Mouse (Mus musculus) heart, embryonic 14.5 days (tissue): ENCODE results near the gene Abcb9. TPM values are rescaled to one million over a fixed set of nuclear protein-coding genes. Genes with fewer than 3 reads are reported as not detected.

Source experiments
- ATAC-seq: fragments of 200-750 bp; cut with Nextera tagmentation; 2 replicates; pipeline ENCODE4 v1.8.0; 2017; ENCODE audit warnings: low read depth, moderate TSS enrichment; ENCODE audit not compliant: insufficient number of reproducible peaks, insufficient read depth, low FRiP score
- H3K27ac ChIP-seq, 2 experiments: fragments of 200-500 bp in 1 of 2; fragments of 300-500 bp in 1 of 2; sonication (generic) in 1 of 2; replicated peaks in 1 of 2; 2 replicates each; pipeline ENCODE4 v1.5.1; 2012 to 2014; ENCODE audit warnings: low read depth in 2 of 2, low read length in 2 of 2, control low read depth in 1 of 2, mild to moderate bottlenecking in 1 of 2, mixed read lengths in 1 of 2; ENCODE audit not compliant: control insufficient read depth in 1 of 2, insufficient read depth in 1 of 2
- H3K27me3 ChIP-seq: fragments of 300-500 bp; sonication (generic); 2 replicates; pipeline ENCODE4 v1.6.1; 2014; ENCODE audit warnings: mild to moderate bottlenecking, low read length, control low read depth; ENCODE audit not compliant: control insufficient read depth, insufficient read depth
- H3K36me3 ChIP-seq: fragments of 300-500 bp; sonication (generic); 2 replicates; pipeline ENCODE4 v1.6.1; 2014; ENCODE audit warnings: mild to moderate bottlenecking, control low read depth, low read length, mixed read lengths; ENCODE audit not compliant: control insufficient read depth, insufficient read depth
- H3K4me1 ChIP-seq, 2 experiments: fragments of 200-500 bp in 1 of 2; fragments of 300-500 bp in 1 of 2; sonication (generic) in 1 of 2; 2 replicates each; pipeline ENCODE4 v1.6.1; 2012 to 2014; ENCODE audit warnings: low read length in 2 of 2, control low read depth in 1 of 2, mixed read lengths in 1 of 2; ENCODE audit not compliant: control insufficient read depth in 2 of 2, insufficient read depth in 2 of 2
- H3K4me2 ChIP-seq: fragments of 300-500 bp; sonication (generic); 2 replicates; pipeline ENCODE4 v1.6.1; 2014; ENCODE audit warnings: mild to moderate bottlenecking, low read length
- H3K4me3 ChIP-seq, 2 experiments: fragments of 200-500 bp in 1 of 2; fragments of 300-500 bp in 1 of 2; sonication (generic) in 1 of 2; 2 replicates each; pipeline ENCODE4 v1.5.1; 2012 to 2014; ENCODE audit warnings: low read length in 2 of 2, mild to moderate bottlenecking in 2 of 2, control low read depth in 1 of 2, low read depth in 1 of 2, moderate library complexity in 1 of 2; ENCODE audit not compliant: control insufficient read depth in 1 of 2, insufficient read depth in 1 of 2
- H3K9ac ChIP-seq: fragments of 300-500 bp; sonication (generic); 2 replicates; pipeline ENCODE4 v1.6.1; 2014; ENCODE audit warnings: mild to moderate bottlenecking, low read length
- H3K9me3 ChIP-seq: fragments of 300-500 bp; sonication (generic); 2 replicates; pipeline ENCODE4 v1.6.1; 2016; ENCODE audit warnings: low read length, control low read depth; ENCODE audit not compliant: control insufficient read depth
- WGBS: fragments of 180-500 bp; shearing (Covaris S2); extraction: QIAGEN DNeasy Blood & Tissue Kit; methylation state at CpG from one replicate; pipeline ENCODE4 v1.1.7; 2014; 5-methylcytosine and 5-hydroxymethylcytosine counted together
- polyA plus RNA-seq: library from polyadenylated mRNA; unstranded; fragments of >200 nt; fragmentation: Nextera tagmentation; extraction: Ambion mirVana; gene quantifications from 2 replicates; pipeline ENCODE4 v1.2.1, GENCODE M21; 2014

Abcb9 gene
- polyA plus RNA-seq, 1 experiment from 2014 or later: 0.97 TPM

GRCm38 (mm10) chr5:124082447-124082846 lies 13.2 kb downstream of the Abcb9 start:
- WGBS: 70% methylated on average over 10 of the region's 10 CpGs
- H3K27me3 ChIP-seq: 0 out of 2 replicates have a peak, but pooled peaks cover 4% of the 10 kb centered on the region
- no peak overlapping the region for H3K4me3 ChIP-seq
- peaks cover 0 to 8% of the 10 kb centered on the region in 2 experiments; a peak in 2 of 4 replicates for H3K4me1 ChIP-seq
- no peak for ATAC-seq
- H3K4me2 ChIP-seq: no peak overlapping the region
- no peaks in the 10 kb centered on the region for H3K36me3 ChIP-seq
- H3K9ac ChIP-seq: no peak overlapping the region
- H3K27ac ChIP-seq: no peak overlapping the region
- no peaks in the 10 kb centered on the region for H3K9me3 ChIP-seq

- 92% methylated on average over 17 of the region's 17 CpGs for WGBS
- no peak for ATAC-seq
Measured at GRCm38 (mm10) chr5:124079880-124080279, 15.7 kb downstream of the Abcb9 start.

GRCm38 (mm10) chr5:124078794-124079416 lies 16.7 kb downstream of the Abcb9 start:
- Histone ChIP-seq H3K4me3 (no peak overlapping the region), H3K4me2 (no peak overlapping the region), H3K9me3 (no peaks in the 10 kb centered on the region), H3K4me1 (peaks cover 14 to 16% of the 10 kb centered on the region in 2 experiments), H3K27ac (no peak overlapping the region), H3K36me3 (no peaks in the 10 kb centered on the region), H3K27me3 (0 out of 2 replicates have a peak, but pooled peaks cover 3% of the 10 kb centered on the region), H3K9ac (no peak overlapping the region)
- no peak for ATAC-seq
- WGBS: 69% methylated on average over 9 of the region's 9 CpGs

More at GRCm38 (mm10) chr5:124079880-124080279, 15.7 kb downstream of the Abcb9 start:
- Histone ChIP-seq H3K4me1 (peaks cover 7 to 12% of the 10 kb centered on the region in 2 experiments), H3K27ac (no peak overlapping the region), H3K27me3 (0 out of 2 replicates have a peak, but pooled peaks cover 7% of the 10 kb centered on the region), H3K36me3 (no peaks in the 10 kb centered on the region), H3K9ac (no peak overlapping the region; the same call in 1 of the 2 replicates), H3K4me2 (no peak overlapping the region), H3K4me3 (no peak overlapping the region), H3K9me3 (no peaks in the 10 kb centered on the region)

- H3K27ac ChIP-seq: no peak overlapping the region
- H3K4me1 ChIP-seq: peaks cover 18 to 21% of the 10 kb centered on the region in 2 experiments
- H3K27me3 ChIP-seq: 0 out of 2 replicates have a peak, but pooled peaks cover 3% of the 10 kb centered on the region
- H3K4me3 ChIP-seq: no peak overlapping the region
- ATAC-seq: no peak
- no peaks in the 10 kb centered on the region for H3K9me3 ChIP-seq
- H3K9ac ChIP-seq: no peak overlapping the region
- WGBS: 69% methylated on average over 6 of the region's 6 CpGs
- no peaks in the 10 kb centered on the region for H3K36me3 ChIP-seq
- no peak overlapping the region for H3K4me2 ChIP-seq
Measured at GRCm38 (mm10) chr5:124077856-124078460, 17.6 kb downstream of the Abcb9 start.

GRCm38 (mm10) chr5:124077241-124077640 lies 18.4 kb downstream of the Abcb9 start:
- H3K4me3 ChIP-seq: no peak overlapping the region
- peaks cover 18 to 21% of the 10 kb centered on the region in 2 experiments for H3K4me1 ChIP-seq
- no peak overlapping the region for H3K9ac ChIP-seq
- WGBS: 83% methylated on average over 13 of the region's 13 CpGs
- no peak overlapping the region for H3K27ac ChIP-seq
- ATAC-seq: no peak
- no peaks in the 10 kb centered on the region for H3K36me3 ChIP-seq
- H3K9me3 ChIP-seq: no peaks in the 10 kb centered on the region
- H3K27me3 ChIP-seq: 0 out of 2 replicates have a peak, but pooled peaks cover 3% of the 10 kb centered on the region
- H3K4me2 ChIP-seq: no peak overlapping the region

GRCm38 (mm10) chr5:124076559-124076958 lies 19.0 kb downstream of the Abcb9 start:
- H3K27me3 ChIP-seq: 0 out of 2 replicates have a peak, but pooled peaks cover 3% of the 10 kb centered on the region
- no peaks in the 10 kb centered on the region for H3K9me3 ChIP-seq
- H3K27ac ChIP-seq: no peak overlapping the region
- no peak for ATAC-seq
- no peak overlapping the region for H3K4me2 ChIP-seq
- H3K9ac ChIP-seq: no peak overlapping the region
- H3K36me3 ChIP-seq: no peaks in the 10 kb centered on the region
- 54% methylated on average over 9 of the region's 9 CpGs for WGBS
- peaks cover 18 to 21% of the 10 kb centered on the region in 2 experiments for H3K4me1 ChIP-seq
- no peak overlapping the region for H3K4me3 ChIP-seq

- peaks cover 18 to 21% of the 10 kb centered on the region in 2 experiments for H3K4me1 ChIP-seq
- H3K27ac ChIP-seq: no peak overlapping the region
- 0 out of 2 replicates have a peak, but pooled peaks cover 3% of the 10 kb centered on the region for H3K27me3 ChIP-seq
- ATAC-seq: no peak
- no peaks in the 10 kb centered on the region for H3K36me3 ChIP-seq
- no peak overlapping the region for H3K4me2 ChIP-seq
- WGBS: 71% methylated on average over 9 of the region's 9 CpGs
- H3K9me3 ChIP-seq: no peaks in the 10 kb centered on the region
- no peak overlapping the region for H3K4me3 ChIP-seq
- no peak overlapping the region; the same call in 1 of the 2 replicates for H3K9ac ChIP-seq
Measured at GRCm38 (mm10) chr5:124075716-124076115, 19.9 kb downstream of the Abcb9 start.
